9 mouse cellular contexts compared by ENCODE assay signal in genomic region chr3:89347916-89348315, GRCm38 (mm10). TPM values are rescaled to one million over a fixed set of nuclear protein-coding genes. Genes with fewer than 3 reads are reported as not detected.
A peak's percentile ranks its signal among the peaks of the same experiment; 100 is the strongest.
DNase-seq lines count a peak whose midpoint lies in the region; ATAC-seq lines count a peak whose summit lies in the region.
"Had no signal": no experiment of that assay in that cellular context is flagged by ENCODE, and none has a peak within 500 bp of the region (broad histone marks: within the 10 kb centered on the region; RNA-seq: fewer than 3 reads in every experiment).

No protein-coding gene starts in this region.

- H3K4me2 ChIP-seq in hindbrain, embryonic 13.5 days: no peak overlapping the region
- no peak overlapping the region for H3K4me2 ChIP-seq in hindbrain, embryonic 12.5 days (replicated peaks)

- DNase-seq in 416B (ENCODE audit: low read depth): peak; percentile 42
- DNase-seq in heart, embryonic 10.5 days (ENCODE audit: low spot score): no peak
- DNase-seq in kidney, postnatal 14 days: peak; percentile 61
- no peak for DNase-seq in embryo, embryonic 10.5 days (ENCODE audit: low spot score)

- 58% methylated on average over 1 of the region's 1 CpGs for WGBS in hindbrain, embryonic 13.5 days
- 55% methylated on average over 1 of the region's 1 CpGs for WGBS in hindbrain, embryonic 12.5 days
- 44% methylated on average over 1 of the region's 1 CpGs for WGBS in heart, embryonic 10.5 days

- H3K9me3 ChIP-seq in hindbrain, embryonic 13.5 days: no peaks in the 10 kb centered on the region
- no peaks in the 10 kb centered on the region for H3K9me3 ChIP-seq in hindbrain, embryonic 12.5 days (replicated peaks)
- no peaks in the 10 kb centered on the region for H3K9me3 ChIP-seq in heart, embryonic 10.5 days

- H3K4me3 ChIP-seq in hindbrain, embryonic 13.5 days: no peak overlapping the region
- no peak overlapping the region for H3K4me3 ChIP-seq in hindbrain, embryonic 12.5 days
- peak overlapping the region; percentile 76; the same call in 1 of the 2 replicates for H3K4me3 ChIP-seq in heart, embryonic 10.5 days

- H3K27ac ChIP-seq in hindbrain, embryonic 13.5 days: no peak overlapping the region
- no peak overlapping the region for H3K27ac ChIP-seq in hindbrain, embryonic 12.5 days
- H3K27ac ChIP-seq in heart, embryonic 10.5 days: peak overlapping the region; percentile 33

- 0 out of 2 replicates have a peak overlapping the region, but pooled peaks have one; percentile 82 for H3K9ac ChIP-seq in hindbrain, embryonic 13.5 days
- no peak overlapping the region for H3K9ac ChIP-seq in hindbrain, embryonic 12.5 days

- no peak for ATAC-seq in hindbrain, embryonic 13.5 days (ENCODE audit: low FRiP score)
- no peak for ATAC-seq in hindbrain, embryonic 12.5 days (ENCODE audit: low FRiP score)
- no peak for ATAC-seq in granulocyte monocyte progenitor cell, adult 5-6 weeks (replicated peaks; ENCODE audit: poor library complexity, severe bottlenecking)
- no peak for ATAC-seq in CD4-positive, CD25-positive, alpha-beta regulatory T cell, adult 4 months

- H3K36me3 ChIP-seq in hindbrain, embryonic 13.5 days: peaks cover 30% of the 10 kb centered on the region
- peaks cover 16% of the 10 kb centered on the region; the same call in 1 of the 2 replicates for H3K36me3 ChIP-seq in hindbrain, embryonic 12.5 days
- H3K36me3 ChIP-seq in heart, embryonic 10.5 days: peaks cover 17% of the 10 kb centered on the region

- peaks cover 25% of the 10 kb centered on the region for H3K4me1 ChIP-seq in hindbrain, embryonic 13.5 days (replicated peaks)
- peaks cover 15% of the 10 kb centered on the region for H3K4me1 ChIP-seq in hindbrain, embryonic 12.5 days
- peaks cover 25% of the 10 kb centered on the region for H3K4me1 ChIP-seq in heart, embryonic 10.5 days

- peaks cover 44% of the 10 kb centered on the region for H3K27me3 ChIP-seq in hindbrain, embryonic 13.5 days
- peaks cover 32% of the 10 kb centered on the region for H3K27me3 ChIP-seq in hindbrain, embryonic 12.5 days
- peaks cover 62% of the 10 kb centered on the region for H3K27me3 ChIP-seq in heart, embryonic 10.5 days (ENCODE audit: insufficient read depth, poor library complexity, severe bottlenecking)
- H3K27me3 ChIP-seq: CH12.LX had no signal

RNA-seq across cellular contexts. Expression of gene Adam15, which starts 1.9 kb away (rescaled TPM):
- polyA plus RNA-seq in hindbrain, embryonic 13.5 days (2015; fragmentation: Nextera tagmentation; extraction: Ambion mirVana): 41.5 and 47.0 TPM in 2 replicates
- 40.3 and 41.9 TPM in 2 replicates for polyA plus RNA-seq in hindbrain, embryonic 12.5 days (2016; fragmentation: Nextera tagmentation; extraction: Ambion mirVana)
- polyA plus RNA-seq in heart, embryonic 10.5 days (2016; fragmentation: Nextera tagmentation; extraction: Ambion mirVana): 41.9 and 49.0 TPM in 2 replicates
- total RNA-seq in granulocyte monocyte progenitor cell, adult 5-6 weeks (2014; fragmentation: Nextera tagmentation): 42.7 and 80.7 TPM in 2 replicates
- 34.8 and 44.8 TPM in 2 replicates for total RNA-seq in granulocyte monocyte progenitor cell, adult 5-6 weeks (2017)
- 10 to 100 TPM in 1 of 2 experiments, 1 to 10 TPM in 1; 8.5 to 13.3 TPM for polyA plus RNA-seq in CD4-positive, CD25-positive, alpha-beta regulatory T cell, adult 4 months (2017; shearing (Covaris generic))

RNA-seq across cellular contexts. Expression of gene Efna4, which starts 10.1 kb away (rescaled TPM):
- 8.6 and 9.8 TPM in 2 replicates for polyA plus RNA-seq in hindbrain, embryonic 13.5 days (2015; fragmentation: Nextera tagmentation; extraction: Ambion mirVana)
- 20.5 and 21.4 TPM in 2 replicates for polyA plus RNA-seq in hindbrain, embryonic 12.5 days (2016; fragmentation: Nextera tagmentation; extraction: Ambion mirVana)
- 10.6 and 19.3 TPM in 2 replicates for polyA plus RNA-seq in heart, embryonic 10.5 days (2016; fragmentation: Nextera tagmentation; extraction: Ambion mirVana)
- total RNA-seq in granulocyte monocyte progenitor cell, adult 5-6 weeks (2014; fragmentation: Nextera tagmentation): 0.66 and 2.1 TPM in 2 replicates
- total RNA-seq in granulocyte monocyte progenitor cell, adult 5-6 weeks (2017): not detected in 2 replicates
- not detected for polyA plus RNA-seq in CD4-positive, CD25-positive, alpha-beta regulatory T cell, adult 4 months (2017; shearing (Covaris generic))

RNA-seq across cellular contexts. Expression of gene Dcst2, which starts 13.9 kb away (rescaled TPM):
- polyA plus RNA-seq in hindbrain, embryonic 13.5 days (2015; fragmentation: Nextera tagmentation; extraction: Ambion mirVana): 0.14 and 0.17 TPM in 2 replicates
- 0.12 and 0.29 TPM in 2 replicates for polyA plus RNA-seq in hindbrain, embryonic 12.5 days (2016; fragmentation: Nextera tagmentation; extraction: Ambion mirVana)
- polyA plus RNA-seq in heart, embryonic 10.5 days (2016; fragmentation: Nextera tagmentation; extraction: Ambion mirVana): 0.05 TPM in 1 of 2 replicates, not detected in the other
- total RNA-seq in granulocyte monocyte progenitor cell, adult 5-6 weeks (2014; fragmentation: Nextera tagmentation): not detected in 2 replicates
- total RNA-seq in granulocyte monocyte progenitor cell, adult 5-6 weeks (2017): not detected in 2 replicates
- polyA plus RNA-seq in CD4-positive, CD25-positive, alpha-beta regulatory T cell, adult 4 months (2017; shearing (Covaris generic)): under 1 TPM in 1 of 2 experiments, not detected in 1; 0.42 TPM
- total RNA-seq: CH12.LX had no signal

RNA-seq across cellular contexts. Expression of gene Dcst1, which starts 17.1 kb away (rescaled TPM):
- polyA plus RNA-seq in hindbrain, embryonic 13.5 days (2015; fragmentation: Nextera tagmentation; extraction: Ambion mirVana): 1.1 and 1.3 TPM in 2 replicates
- polyA plus RNA-seq in hindbrain, embryonic 12.5 days (2016; fragmentation: Nextera tagmentation; extraction: Ambion mirVana): 0.71 and 0.76 TPM in 2 replicates
- polyA plus RNA-seq in heart, embryonic 10.5 days (2016; fragmentation: Nextera tagmentation; extraction: Ambion mirVana): 0.10 and 0.11 TPM in 2 replicates
- not detected in 2 replicates for total RNA-seq in granulocyte monocyte progenitor cell, adult 5-6 weeks (2014; fragmentation: Nextera tagmentation)
- not detected in 2 replicates for total RNA-seq in granulocyte monocyte progenitor cell, adult 5-6 weeks (2017)
- polyA plus RNA-seq in CD4-positive, CD25-positive, alpha-beta regulatory T cell, adult 4 months (2017; shearing (Covaris generic)): 1 to 10 TPM in 1 of 2 experiments, under 1 TPM in 1; 0.59 to 1.1 TPM

RNA-seq across cellular contexts. Expression of gene Efna3, which starts 25.2 kb away (rescaled TPM):
- polyA plus RNA-seq in hindbrain, embryonic 13.5 days (2015; fragmentation: Nextera tagmentation; extraction: Ambion mirVana): 46.8 and 49.7 TPM in 2 replicates
- 21.7 and 22.2 TPM in 2 replicates for polyA plus RNA-seq in hindbrain, embryonic 12.5 days (2016; fragmentation: Nextera tagmentation; extraction: Ambion mirVana)
- 0.71 and 2.5 TPM in 2 replicates for polyA plus RNA-seq in heart, embryonic 10.5 days (2016; fragmentation: Nextera tagmentation; extraction: Ambion mirVana)
- not detected in 2 replicates for total RNA-seq in granulocyte monocyte progenitor cell, adult 5-6 weeks (2014; fragmentation: Nextera tagmentation)
- not detected in 2 replicates for total RNA-seq in granulocyte monocyte progenitor cell, adult 5-6 weeks (2017)
- polyA plus RNA-seq in CD4-positive, CD25-positive, alpha-beta regulatory T cell, adult 4 months (2017; shearing (Covaris generic)): not detected

Comparison
In these comparisons a context has a peak if more than half of its experiments do, and no peak if none do; other contexts are left out.
1. DNase-seq: peak in 416B (single experiment) and kidney, postnatal 14 days (single experiment); none in heart, embryonic 10.5 days (single experiment) and embryo, embryonic 10.5 days (single experiment).